ENCODE assay signal across 8 mouse cellular contexts in the genomic region with DNA sequence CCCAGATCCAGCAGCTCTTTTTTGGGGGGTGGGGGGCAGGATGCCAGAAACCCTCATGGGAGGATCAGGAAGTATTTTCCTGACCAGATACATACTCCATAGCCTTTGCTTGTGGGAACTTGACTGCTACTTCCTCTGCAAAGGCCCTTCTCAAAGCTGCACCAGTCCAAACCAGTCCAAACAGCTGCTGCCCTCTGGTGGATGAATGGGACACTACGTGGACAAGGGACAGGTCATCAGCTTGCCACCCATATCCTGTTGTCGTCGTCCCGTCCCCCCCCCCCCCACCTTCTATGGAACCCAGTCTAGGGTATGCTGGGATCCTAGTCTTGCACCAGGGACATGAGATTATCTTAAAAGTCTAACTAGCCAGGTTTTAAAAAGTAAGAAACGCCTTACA. TPM values are rescaled to one million over a fixed set of nuclear protein-coding genes. Genes with fewer than 3 reads are reported as not detected.
A peak's percentile ranks its signal among the peaks of the same experiment; 100 is the strongest.
DNase-seq lines count a peak whose midpoint lies in the region; ATAC-seq lines count a peak whose summit lies in the region.

No protein-coding gene starts in this region.

- H3K4me1 ChIP-seq in embryonic facial prominence, embryonic 10.5 days = 0 out of 2 replicates have a peak, but pooled peaks cover 4% of the 10 kb centered on the region
- H3K4me1 ChIP-seq in heart, embryonic 12.5 days (replicated peaks) = no peaks in the 10 kb centered on the region

- H3K27me3 ChIP-seq in embryonic facial prominence, embryonic 10.5 days (replicated peaks; ENCODE audit: low read depth, poor library complexity, severe bottlenecking) = no peaks in the 10 kb centered on the region
- H3K27me3 ChIP-seq in heart, embryonic 12.5 days (replicated peaks) = no peaks in the 10 kb centered on the region

- WGBS in embryonic facial prominence, embryonic 10.5 days = 17% methylated on average over 5 of the region's 5 CpGs
- WGBS in heart, embryonic 12.5 days = 19% methylated on average over 5 of the region's 5 CpGs

- H3K4me3 ChIP-seq in embryonic facial prominence, embryonic 10.5 days = no peak overlapping the region
- no peak overlapping the region for H3K4me3 ChIP-seq in heart, embryonic 12.5 days

- no peak overlapping the region for H3K9ac ChIP-seq in heart, embryonic 12.5 days

- DNase-seq in ES-CJ7 (ENCODE audit: low read depth, low spot score) = peak; percentile 61
- peak; percentile 69 for DNase-seq in adrenal gland, postnatal 25 days
- peak; percentile 78 for DNase-seq in embryonic facial prominence, embryonic 10.5 days (ENCODE audit: low spot score)
- peak; percentile 86 to 87 for DNase-seq in kidney, postnatal 4 days
- peak; percentile 45 to 51 for DNase-seq in lung, adult 18-20 months
- DNase-seq in retina, embryonic 14.5 days (ENCODE audit: low spot score) = peak; percentile 89
- peak; percentile 46 for DNase-seq in urinary bladder, adult 2 months (ENCODE audit: low spot score)

- no peaks in the 10 kb centered on the region for H3K9me3 ChIP-seq in embryonic facial prominence, embryonic 10.5 days
- 0 out of 2 replicates have a peak, but pooled peaks cover 5% of the 10 kb centered on the region for H3K9me3 ChIP-seq in heart, embryonic 12.5 days (replicated peaks)

- no peak overlapping the region for H3K27ac ChIP-seq in embryonic facial prominence, embryonic 10.5 days (replicated peaks)
- H3K27ac ChIP-seq in heart, embryonic 12.5 days (ENCODE audit: poor library complexity, severe bottlenecking) = no peak overlapping the region

- H3K36me3 ChIP-seq in embryonic facial prominence, embryonic 10.5 days (replicated peaks) = no peaks in the 10 kb centered on the region
- H3K36me3 ChIP-seq in heart, embryonic 12.5 days = no peaks in the 10 kb centered on the region

- peak; percentile 52; the same call in 1 of the 2 replicates for ATAC-seq in heart, embryonic 12.5 days (ENCODE audit: insufficient number of reproducible peaks, low FRiP score)

- H3K4me2 ChIP-seq in heart, embryonic 12.5 days = no peak overlapping the region

RNA-seq across cellular contexts. Expression of a gene that starts 16.5 kb away (rescaled TPM):
- total RNA-seq in adrenal gland, postnatal 25 days (2021) = not detected in 2 replicates
- not detected in 2 replicates for polyA plus RNA-seq in embryonic facial prominence, embryonic 10.5 days (2016; fragmentation: Nextera tagmentation; extraction: Ambion mirVana)
- polyA plus RNA-seq in heart, embryonic 12.5 days (2016; fragmentation: Nextera tagmentation; extraction: Ambion mirVana) = not detected in 2 replicates
- polyA plus RNA-seq in urinary bladder, adult 2 months (2012; rRNA removed) = 0.10 TPM in 2 replicates

RNA-seq across cellular contexts. Expression of a gene that starts 20.6 kb away (rescaled TPM):
- total RNA-seq in adrenal gland, postnatal 25 days (2021) = 0.09 TPM in 1 of 2 replicates, not detected in the other
- 0.05 TPM in 1 of 2 replicates, not detected in the other for polyA plus RNA-seq in embryonic facial prominence, embryonic 10.5 days (2016; fragmentation: Nextera tagmentation; extraction: Ambion mirVana)
- 0.14 and 0.15 TPM in 2 replicates for polyA plus RNA-seq in heart, embryonic 12.5 days (2016; fragmentation: Nextera tagmentation; extraction: Ambion mirVana)
- 0.11 and 0.13 TPM in 2 replicates for polyA plus RNA-seq in urinary bladder, adult 2 months (2012; rRNA removed)
